Mouse (Mus musculus): Measurements from ENCODE around the gene Fuk.

GRCm38 (mm10) chr8:110905404-110905803 lies 3.1 kb upstream of the Fuk start:
- TF ChIP-seq CTCF (IDR thresholded peaks at IDR 0.05; ENCODE audit: insufficient read depth, low read depth, low read length): no peak
- no peak for TF ChIP-seq POLR2A (IDR thresholded peaks at IDR 0.05; ENCODE audit: insufficient read depth, low read depth, low read length)

All from olfactory bulb, adult 2 months (tissue).